Mouse (Mus musculus) kidney, adult 2 months (tissue): ENCODE results near the gene Cdc42se2.

ENCODE experiments used
- CTCF ChIP-seq: fragments of 200-500 bp; conservative IDR thresholded peaks from 2 replicates; pipeline ENCODE4 v1.5.1; 2011; ENCODE audit warnings: low read depth, mild to moderate bottlenecking, control low read depth, low read length, moderate library complexity, mixed read lengths; ENCODE audit not compliant: insufficient read depth, insufficient read length
- POLR2A ChIP-seq: fragments of 200-500 bp; IDR thresholded peaks from one replicate; pipeline ENCODE4 v1.6.1; 2011; ENCODE audit warnings: low read depth, low read length, control low read depth

DNA sequence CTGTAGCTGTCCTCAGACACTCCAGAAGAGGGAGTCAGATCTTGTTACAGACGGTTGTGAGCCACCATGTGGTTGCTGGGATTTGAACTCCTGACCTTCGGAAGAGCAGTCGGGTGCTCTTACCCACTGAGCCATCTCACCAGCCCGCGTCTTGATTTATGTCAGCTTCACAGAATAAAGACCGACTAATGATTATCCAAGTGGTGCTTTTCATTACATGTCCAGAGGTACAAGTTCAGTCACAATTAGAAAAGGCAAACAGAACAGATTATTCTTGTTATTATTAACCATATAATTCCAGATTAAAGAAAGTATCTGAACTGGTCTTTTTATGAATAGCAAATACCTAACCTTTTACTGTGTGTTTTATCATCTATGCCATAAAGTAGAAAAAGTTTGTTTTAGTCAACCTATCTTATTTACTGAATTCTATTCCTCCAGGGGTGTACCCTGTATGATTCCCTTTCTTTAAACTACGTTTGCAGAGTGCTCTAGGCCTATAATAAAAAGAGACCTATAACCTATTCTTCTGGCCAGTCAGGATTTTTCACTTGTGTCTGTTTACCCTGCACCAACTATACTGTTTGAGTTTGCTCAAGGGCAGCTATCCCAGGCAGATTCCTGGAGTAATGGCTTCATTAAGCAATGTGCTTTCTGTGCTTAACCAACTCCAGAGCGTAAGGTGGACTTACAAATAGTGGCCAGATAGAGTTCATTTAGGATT, 113.7 kb downstream of the Cdc42se2 start:
- TF ChIP-seq CTCF (no peak), POLR2A (no peak)
